Mouse (Mus musculus) kidney, embryonic 15.5 days (tissue): ENCODE data around the gene Dcst2. TPM values are rescaled to one million over a fixed set of nuclear protein-coding genes. Genes with fewer than 3 reads are reported as not detected.

Experiments used
- ATAC-seq: fragments of 200-750 bp; cut with Nextera tagmentation; replicated peaks from 2 replicates; pipeline ENCODE4 v1.8.0; 2017; ENCODE audit warnings: moderate TSS enrichment; ENCODE audit not compliant: low FRiP score
- H3K27ac ChIP-seq: fragments of 300-500 bp; sonication (generic); 2 replicates; pipeline ENCODE4 v1.5.1; 2015; ENCODE audit warnings: mild to moderate bottlenecking, inconsistent platforms
- H3K27me3 ChIP-seq: fragments of 300-500 bp; sonication (generic); 2 replicates; pipeline ENCODE4 v1.6.1; 2015; ENCODE audit warnings: inconsistent platforms
- H3K36me3 ChIP-seq: fragments of 300-500 bp; sonication (generic); 2 replicates; pipeline ENCODE4 v1.6.1; 2015; ENCODE audit warnings: inconsistent platforms
- H3K4me1 ChIP-seq: fragments of 300-500 bp; sonication (generic); 2 replicates; pipeline ENCODE4 v1.6.1; 2015; ENCODE audit warnings: inconsistent platforms
- H3K4me2 ChIP-seq: fragments of 300-500 bp; sonication (generic); 2 replicates; pipeline ENCODE4 v1.6.1; 2015; ENCODE audit warnings: moderate library complexity, mild to moderate bottlenecking, inconsistent platforms
- H3K4me3 ChIP-seq: fragments of 300-500 bp; sonication (generic); replicated peaks from 2 replicates; pipeline ENCODE4 v1.5.1; 2015; ENCODE audit warnings: mild to moderate bottlenecking, inconsistent platforms
- H3K9ac ChIP-seq: fragments of 300-500 bp; sonication (generic); 2 replicates; pipeline ENCODE4 v1.6.1; 2015; ENCODE audit warnings: mild to moderate bottlenecking, inconsistent platforms
- H3K9me3 ChIP-seq: fragments of 300-500 bp; sonication (generic); replicated peaks from 2 replicates; pipeline ENCODE4 v1.6.1; 2016; ENCODE audit warnings: inconsistent platforms
- WGBS: fragments of 180-500 bp; shearing (Covaris S2); methylation state at CpG from one replicate; pipeline ENCODE4 v1.1.7; 2015; ENCODE audit warnings: mixed read lengths; 5-methylcytosine and 5-hydroxymethylcytosine counted together
- polyA plus RNA-seq: library from polyadenylated mRNA; unstranded; fragments of >200 nt; fragmentation: Nextera tagmentation; extraction: Ambion mirVana; gene quantifications from 2 replicates; pipeline ENCODE4 v1.2.1, GENCODE M21; 2015

Dcst2 gene
- polyA plus RNA-seq, 1 experiment from 2014 or later = 0.34 TPM

GRCm38 (mm10) chr3:89365486-89366414 lies 4.0 kb downstream of the Dcst2 start:
- Histone ChIP-seq H3K4me3 (no peak overlapping the region), H3K36me3 (no peaks in the 10 kb centered on the region), H3K9me3 (no peaks in the 10 kb centered on the region), H3K9ac (no peak overlapping the region), H3K27me3 (no peaks in the 10 kb centered on the region), H3K4me2 (no peak overlapping the region), H3K4me1 (peaks cover 26% of the 10 kb centered on the region), H3K27ac (peak overlapping the region; percentile 59)
- ATAC-seq = peak; percentile 75
- 63% methylated on average over 20 of the region's 20 CpGs for WGBS

DNA sequence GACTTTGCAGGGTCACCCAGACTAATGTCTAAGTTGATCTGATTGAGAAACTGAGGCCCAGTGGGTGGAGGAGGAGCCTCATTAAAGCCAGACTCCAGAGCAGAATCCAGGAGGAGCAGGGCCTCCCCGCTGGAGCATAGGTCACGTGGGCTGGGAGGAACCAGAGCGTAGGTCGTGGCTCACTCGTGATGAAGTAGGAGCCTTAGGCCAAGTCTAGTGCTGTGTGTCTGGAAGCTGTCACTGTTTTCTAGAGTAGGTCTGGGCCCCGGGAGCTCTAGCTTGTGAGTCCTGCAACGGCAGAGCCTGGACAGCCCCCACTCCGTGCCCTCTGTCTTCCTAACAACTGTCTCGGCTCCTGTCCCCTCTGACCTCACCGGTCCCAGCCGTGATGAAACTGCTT lies 5.6 kb downstream of the Dcst2 start:
- Histone ChIP-seq H3K27me3 (no peaks in the 10 kb centered on the region), H3K4me2 (no peak overlapping the region), H3K27ac (no peak overlapping the region), H3K4me1 (peaks cover 26% of the 10 kb centered on the region), H3K36me3 (no peaks in the 10 kb centered on the region), H3K4me3 (no peak overlapping the region), H3K9ac (no peak overlapping the region), H3K9me3 (no peaks in the 10 kb centered on the region)
- ATAC-seq = no peak
- 53% methylated on average over 11 of the region's 11 CpGs for WGBS

DNA sequence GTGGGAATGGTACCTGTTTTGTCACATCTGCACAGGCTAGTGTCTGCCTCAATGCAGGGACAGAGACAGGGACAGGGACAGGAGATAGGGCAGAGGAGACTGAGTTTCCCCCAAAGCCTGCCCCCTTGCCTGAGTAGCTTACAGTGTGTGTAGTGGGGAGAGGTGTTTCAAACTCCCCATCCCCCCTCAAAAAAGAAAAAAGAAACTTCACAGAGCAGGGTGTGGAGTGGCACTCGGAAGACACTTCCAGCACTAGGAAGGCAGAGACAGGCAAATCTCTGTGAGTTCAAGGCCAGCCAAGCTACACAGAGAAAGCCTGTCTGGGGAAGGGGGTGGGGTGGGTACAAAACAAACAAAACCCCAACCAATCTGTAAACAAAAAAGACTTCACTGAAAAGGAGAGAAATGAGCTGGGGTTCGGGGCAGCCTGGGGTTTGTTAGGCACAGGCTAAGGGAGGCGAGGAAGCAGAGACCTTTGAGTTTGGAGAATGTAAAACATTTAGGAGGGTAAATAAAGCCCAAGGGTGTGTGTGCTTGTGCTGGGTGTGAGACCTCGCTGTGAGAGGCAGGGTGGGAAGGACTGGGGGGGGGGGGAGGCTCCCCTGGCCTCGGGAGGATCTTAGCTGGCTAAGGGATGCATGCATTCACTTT lies 11.9 kb downstream of the Dcst2 start:
- no peaks in the 10 kb centered on the region for H3K36me3 ChIP-seq
- no peaks in the 10 kb centered on the region for H3K27me3 ChIP-seq
- 55% methylated on average over 5 of the region's 5 CpGs for WGBS
- no peak overlapping the region for H3K4me2 ChIP-seq
- H3K9me3 ChIP-seq = no peaks in the 10 kb centered on the region
- H3K4me3 ChIP-seq = no peak overlapping the region
- H3K9ac ChIP-seq = no peak overlapping the region
- no peak for ATAC-seq
- H3K4me1 ChIP-seq = peaks cover 24% of the 10 kb centered on the region
- no peak overlapping the region for H3K27ac ChIP-seq

- Histone ChIP-seq H3K4me1 (peaks cover 31% of the 10 kb centered on the region), H3K4me2 (peak overlapping the region; percentile 85), H3K36me3 (peaks cover 24% of the 10 kb centered on the region), H3K27ac (peak overlapping the region; percentile 70), H3K9me3 (no peaks in the 10 kb centered on the region), H3K9ac (0 out of 2 replicates have a peak overlapping the region, but pooled peaks have one; percentile 55), H3K27me3 (no peaks in the 10 kb centered on the region), H3K4me3 (peak overlapping the region; percentile 58)
- 73% methylated on average over 4 of the region's 4 CpGs for WGBS
- peak; percentile 8; the same call in 1 of the 2 replicates for ATAC-seq
Measured at GRCm38 (mm10) chr3:89377831-89378230, 16.1 kb downstream of the Dcst2 start.

GRCm38 (mm10) chr3:89378394-89379067 lies 16.8 kb downstream of the Dcst2 start:
- peaks cover 24% of the 10 kb centered on the region for H3K36me3 ChIP-seq
- under 1% methylated on average over 28 of the region's 29 CpGs for whole genome bisulfite sequencing
- ATAC-seq = peak; percentile 92

GRCm38 (mm10) chr3:89379388-89380131 lies 17.8 kb downstream of the Dcst2 start:
- no peak for ATAC-seq
- peaks cover 25% of the 10 kb centered on the region for H3K4me1 ChIP-seq
- H3K27ac ChIP-seq = no peak overlapping the region
- no peak overlapping the region for H3K4me3 ChIP-seq
- no peak overlapping the region for H3K4me2 ChIP-seq
- H3K9me3 ChIP-seq = no peaks in the 10 kb centered on the region
- WGBS = 88% methylated on average over 31 of the region's 31 CpGs
- peaks cover 24% of the 10 kb centered on the region for H3K36me3 ChIP-seq
- no peak overlapping the region for H3K9ac ChIP-seq
- H3K27me3 ChIP-seq = no peaks in the 10 kb centered on the region

More at GRCm38 (mm10) chr3:89378394-89379067, 16.8 kb downstream of the Dcst2 start:
- H3K9me3 ChIP-seq = no peaks in the 10 kb centered on the region
- peak overlapping the region; percentile 58 for H3K4me3 ChIP-seq
- H3K27me3 ChIP-seq = no peaks in the 10 kb centered on the region
- H3K4me2 ChIP-seq = peak overlapping the region; percentile 85
- peak overlapping the region; percentile 55 for H3K9ac ChIP-seq
- H3K27ac ChIP-seq = peak overlapping the region; percentile 70
- H3K4me1 ChIP-seq = peaks cover 26% of the 10 kb centered on the region

- no peak overlapping the region for H3K4me3 ChIP-seq
- no peaks in the 10 kb centered on the region for H3K27me3 ChIP-seq
- H3K9ac ChIP-seq = no peak overlapping the region
- peaks cover 24% of the 10 kb centered on the region for H3K36me3 ChIP-seq
- no peak overlapping the region for H3K27ac ChIP-seq
- ATAC-seq = no peak
- H3K9me3 ChIP-seq = no peaks in the 10 kb centered on the region
- H3K4me2 ChIP-seq = no peak overlapping the region
- WGBS = 93% methylated on average over 14 of the region's 14 CpGs
- H3K4me1 ChIP-seq = peaks cover 33% of the 10 kb centered on the region
Measured at GRCm38 (mm10) chr3:89380291-89380690, 18.5 kb downstream of the Dcst2 start.

DNA sequence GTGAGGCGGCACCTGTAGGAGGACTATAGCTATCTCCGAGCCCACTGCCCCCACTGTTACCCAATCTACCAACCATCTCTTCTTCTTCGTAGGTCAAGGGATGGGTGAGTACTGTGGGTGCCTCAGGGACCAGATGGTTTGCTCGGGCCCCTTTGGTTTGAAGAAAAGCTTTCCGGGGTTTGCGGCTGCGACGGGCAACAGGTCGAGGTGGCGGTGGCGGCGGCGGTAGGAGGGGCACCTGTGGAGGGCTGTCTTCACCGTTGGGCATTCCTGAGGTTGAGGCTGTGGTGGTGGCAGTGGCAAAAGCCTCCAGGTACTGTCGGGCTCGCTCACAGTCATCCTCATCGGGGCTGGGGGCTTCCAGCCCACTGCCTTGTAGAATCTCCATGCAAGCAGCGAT lies 18.9 kb downstream of the Dcst2 start:
- Histone ChIP-seq H3K9ac (no peak overlapping the region), H3K4me3 (no peak overlapping the region), H3K4me1 (peaks cover 37% of the 10 kb centered on the region), H3K27ac (no peak overlapping the region), H3K36me3 (peaks cover 24% of the 10 kb centered on the region), H3K9me3 (no peaks in the 10 kb centered on the region), H3K27me3 (no peaks in the 10 kb centered on the region), H3K4me2 (no peak overlapping the region)
- 93% methylated on average over 18 of the region's 18 CpGs for WGBS
- no peak for ATAC-seq

DNA sequence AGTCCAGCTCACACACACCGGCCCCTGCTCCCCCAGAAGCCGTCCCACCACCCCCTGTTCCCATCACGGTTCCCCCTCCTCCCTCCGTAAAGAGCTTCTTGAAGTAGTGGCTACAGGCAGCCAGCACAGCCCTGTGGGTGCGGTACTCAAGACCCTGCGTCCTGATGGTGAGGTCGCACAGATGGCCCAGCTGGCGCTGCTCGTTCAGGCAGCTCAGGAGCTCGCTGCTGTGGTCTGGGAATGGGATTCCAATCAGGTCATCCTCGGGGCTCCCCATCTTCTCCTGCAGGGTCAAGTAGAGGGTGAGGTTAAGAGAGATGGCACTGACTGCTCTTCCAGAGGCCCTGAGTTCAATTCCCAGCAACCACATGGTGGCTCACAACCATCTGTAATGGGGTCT lies 19.5 kb downstream of the Dcst2 start:
- Histone ChIP-seq H3K4me1 (peaks cover 40% of the 10 kb centered on the region), H3K36me3 (peaks cover 24% of the 10 kb centered on the region), H3K9ac (no peak overlapping the region), H3K9me3 (no peaks in the 10 kb centered on the region), H3K27ac (no peak overlapping the region), H3K4me2 (no peak overlapping the region), H3K27me3 (no peaks in the 10 kb centered on the region), H3K4me3 (no peak overlapping the region)
- WGBS = 80% methylated on average over 11 of the region's 11 CpGs
- ATAC-seq = no peak

GRCm38 (mm10) chr3:89382033-89382882 lies 20.5 kb downstream of the Dcst2 start:
- Histone ChIP-seq H3K36me3 (peaks cover 24% of the 10 kb centered on the region), H3K9ac (no peak overlapping the region), H3K27ac (no peak overlapping the region), H3K4me3 (no peak overlapping the region), H3K4me1 (peaks cover 49% of the 10 kb centered on the region), H3K4me2 (no peak overlapping the region), H3K9me3 (no peaks in the 10 kb centered on the region), H3K27me3 (no peaks in the 10 kb centered on the region)
- 89% methylated on average over 9 of the region's 9 CpGs for WGBS
- ATAC-seq = no peak

GRCm38 (mm10) chr3:89382950-89383349 lies 21.2 kb downstream of the Dcst2 start:
- no peak overlapping the region for H3K4me3 ChIP-seq
- H3K9ac ChIP-seq = no peak overlapping the region
- peaks cover 24% of the 10 kb centered on the region for H3K36me3 ChIP-seq
- 82% methylated on average over 5 of the region's 5 CpGs for whole genome bisulfite sequencing
- no peak overlapping the region for H3K4me2 ChIP-seq
- no peak overlapping the region for H3K27ac ChIP-seq
- no peak for ATAC-seq
- H3K9me3 ChIP-seq = no peaks in the 10 kb centered on the region
- peaks cover 50% of the 10 kb centered on the region for H3K4me1 ChIP-seq
- H3K27me3 ChIP-seq = no peaks in the 10 kb centered on the region
